Mouse (Mus musculus) layer of hippocampus, adult 18-20 months (tissue): ENCODE data around the gene Ubr2. TPM values are rescaled to one million over a fixed set of nuclear protein-coding genes. Genes with fewer than 3 reads are reported as not detected.

Experiments
- DNase-seq, 2 experiments: peaks; one replicate each; pipeline ENCODE4 v3.0.0; 2022; ENCODE audit warnings: low spot score in 2 of 2
- total RNA-seq, 2 experiments: library from RNA; stranded (reverse); gene quantifications; 2 replicates each; pipeline ENCODE4 v1.2.3; 2021

The Ubr2 gene
- total RNA-seq, 2 experiments from 2014 or later: 61.3 to 62.2 TPM

DNA sequence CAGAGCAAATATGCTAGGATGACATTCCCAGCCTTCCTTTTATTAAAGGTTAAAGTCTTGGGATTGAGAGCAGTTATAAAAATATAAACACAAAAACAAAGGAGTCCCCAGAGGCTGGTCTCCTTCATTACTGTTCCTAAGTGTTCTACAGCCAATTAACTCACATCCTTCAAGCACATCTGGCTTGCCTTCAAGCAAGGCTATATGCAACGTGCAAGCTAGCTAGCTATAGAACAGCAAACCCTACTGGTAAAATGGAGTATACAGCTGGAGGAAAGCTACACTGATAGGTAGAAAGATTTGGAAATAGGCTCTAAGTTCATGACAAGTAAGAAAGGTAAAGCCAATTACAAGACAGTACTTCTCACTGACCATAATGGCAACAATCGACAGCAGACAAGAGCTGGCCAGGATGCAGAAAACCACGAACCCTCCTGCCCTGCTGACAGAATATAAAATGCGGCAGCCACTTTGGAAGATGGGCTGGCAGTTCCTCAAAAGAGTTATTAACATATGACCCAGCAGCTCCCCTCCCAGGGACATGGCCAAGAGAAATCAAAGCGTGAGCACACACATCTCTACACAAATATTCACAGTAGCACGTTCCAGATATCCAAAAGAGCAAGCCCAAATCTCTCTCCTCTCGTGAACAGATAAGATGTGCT, 4.5 kb downstream of the Ubr2 start:
- DNase-seq: no peak

DNA sequence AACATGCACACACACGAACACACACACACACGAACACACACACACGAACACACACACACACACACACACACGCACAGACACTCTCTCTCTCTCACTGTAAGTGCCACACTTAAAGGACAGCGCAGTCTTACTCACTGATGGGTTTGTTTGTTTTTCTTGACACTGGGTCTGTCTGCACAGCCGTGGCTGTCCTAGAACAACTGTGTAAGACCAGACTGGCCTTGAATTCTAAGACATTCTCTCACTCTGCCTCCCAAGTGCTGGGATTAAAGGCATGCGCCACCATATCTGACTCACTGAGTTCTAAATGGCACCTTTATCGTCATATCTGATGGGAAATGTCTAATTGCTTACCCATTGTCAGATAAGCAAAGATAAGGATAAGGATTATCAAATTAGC, 7.1 kb downstream of the Ubr2 start:
- no peak for DNase-seq

DNA sequence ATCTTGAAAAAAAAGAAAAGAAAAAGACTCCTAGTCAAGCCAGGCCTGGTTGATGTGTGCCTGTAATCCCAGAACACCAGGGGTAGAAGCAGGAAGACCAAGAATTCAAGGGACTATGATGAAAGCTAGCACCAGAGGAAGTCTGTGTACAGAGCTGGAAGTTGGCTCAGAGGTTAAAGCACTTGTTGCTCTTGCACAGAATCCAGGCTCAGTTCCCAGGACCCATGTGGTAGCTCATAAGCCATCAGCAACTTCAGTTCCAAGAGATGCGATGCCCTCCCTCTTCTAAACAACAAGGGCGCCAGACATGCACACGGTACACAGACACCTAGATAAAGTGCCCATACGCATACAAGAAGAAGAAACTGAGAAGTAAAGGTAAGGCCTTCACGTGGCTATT, 8.0 kb downstream of the Ubr2 start:
- peak in 1 of 2 experiments; percentile 30 for DNase-seq

DNA sequence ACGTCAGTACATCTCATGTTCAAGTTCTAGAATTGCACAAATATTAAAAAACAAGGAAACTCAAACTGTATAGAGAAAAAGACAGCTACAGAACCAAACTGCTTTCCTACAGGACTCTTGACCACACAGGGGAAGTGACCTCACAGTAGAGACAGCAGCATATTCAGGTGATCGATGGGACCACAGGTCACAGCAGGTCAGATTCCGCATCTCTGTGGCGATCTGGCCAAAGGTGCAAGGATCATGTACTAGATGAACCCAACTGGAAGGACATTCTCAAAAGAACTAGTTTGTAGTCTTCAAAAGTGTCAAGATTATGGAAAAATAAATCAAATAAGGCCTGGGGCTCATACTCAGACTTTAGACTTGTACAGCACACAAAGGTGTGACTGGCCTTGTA, 11.5 kb downstream of the Ubr2 start:
- no peak for DNase-seq

DNA sequence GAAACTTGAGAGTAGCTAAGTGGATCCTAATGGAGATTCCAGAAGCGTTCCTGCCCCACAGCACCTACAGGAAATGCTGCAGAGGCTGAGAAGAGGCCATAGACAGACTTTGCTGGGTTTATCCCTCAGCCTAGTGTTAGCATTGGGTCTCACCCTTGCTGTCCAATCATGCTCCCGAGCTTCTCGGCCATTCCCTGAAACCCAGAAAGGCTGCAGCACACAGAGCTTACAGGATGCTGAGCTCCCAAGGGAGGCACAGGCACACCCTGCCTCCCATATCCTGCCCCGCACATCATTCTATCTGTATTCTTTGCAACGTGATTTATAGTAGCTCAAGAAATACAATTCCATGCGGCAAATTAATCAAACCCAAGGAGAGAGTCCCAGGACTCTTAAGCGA, 13.9 kb downstream of the Ubr2 start:
- DNase-seq: no peak

DNA sequence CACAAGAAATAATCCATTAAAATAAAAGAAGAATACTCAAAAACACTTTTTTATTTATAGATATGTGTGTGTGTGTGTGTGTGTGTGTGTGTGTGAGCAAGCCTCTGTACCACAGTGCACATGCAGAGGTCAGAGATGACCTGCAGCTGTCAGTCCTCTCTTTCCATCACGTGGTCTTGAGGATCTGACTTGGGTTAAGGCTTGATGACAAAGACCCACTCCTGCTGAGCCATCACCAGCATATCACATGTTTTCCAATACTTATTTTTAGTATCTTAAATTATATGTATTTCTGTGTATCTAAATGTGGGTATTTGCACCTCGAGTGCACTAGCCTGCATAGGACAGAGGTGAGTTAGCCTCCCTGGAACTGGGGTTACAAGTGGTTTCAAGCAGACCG, 14.7 kb downstream of the Ubr2 start:
- DNase-seq: no peak

DNA sequence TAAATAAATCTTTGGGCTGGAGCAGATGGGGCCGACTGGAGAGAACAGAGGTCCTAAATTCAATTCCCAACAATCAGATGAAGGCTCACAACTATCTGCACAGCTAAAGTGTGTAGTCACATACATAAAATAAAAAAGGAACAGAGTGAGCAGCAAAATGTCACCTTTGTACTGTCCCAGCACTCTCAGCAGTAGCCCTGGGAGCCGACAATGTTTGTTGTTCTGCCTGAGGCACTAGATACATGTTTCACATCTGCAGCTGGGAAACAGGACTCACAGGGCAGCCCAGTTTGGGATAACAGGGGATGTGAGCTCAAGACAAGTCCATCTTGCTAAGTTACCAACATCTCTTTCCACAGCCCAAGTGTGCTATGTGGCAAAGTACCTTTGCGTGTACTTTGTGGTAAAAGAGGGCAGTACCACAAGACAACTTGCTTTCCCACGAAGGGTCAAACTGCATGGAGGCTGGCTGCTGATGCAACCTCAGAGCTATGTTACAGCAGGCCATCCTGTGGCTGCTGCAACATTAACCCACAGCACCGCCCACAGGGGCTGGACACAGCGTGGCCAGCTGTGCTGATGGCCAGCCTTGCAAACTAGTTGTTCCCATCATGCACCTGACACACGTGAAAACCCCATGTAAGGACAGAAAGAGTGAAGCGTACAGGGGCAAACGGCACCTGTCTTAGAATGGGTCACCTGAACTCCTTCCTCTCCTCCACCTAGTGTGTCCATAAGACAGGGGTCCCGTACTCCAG, 15.5 kb downstream of the Ubr2 start:
- no peak for DNase-seq

DNA sequence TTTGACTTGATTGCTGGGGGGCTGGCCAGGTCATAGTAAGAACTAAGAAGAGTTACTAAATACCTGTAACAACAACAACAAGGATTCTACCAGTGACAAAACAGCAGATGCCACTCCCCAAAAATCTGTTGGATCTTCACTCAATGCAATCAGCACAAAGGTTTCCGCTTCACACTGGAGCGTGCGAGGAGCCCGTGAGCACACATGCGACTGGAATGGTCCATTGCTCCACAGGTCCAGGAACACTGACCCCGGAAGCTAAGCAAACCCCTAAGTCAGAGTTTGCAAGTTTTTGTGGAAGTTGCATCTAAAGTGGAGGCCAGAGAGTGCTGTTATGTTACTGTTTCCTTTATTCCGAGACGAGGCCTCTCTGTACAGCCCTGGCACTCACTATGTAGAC, 16.7 kb downstream of the Ubr2 start:
- no peak for DNase-seq

DNA sequence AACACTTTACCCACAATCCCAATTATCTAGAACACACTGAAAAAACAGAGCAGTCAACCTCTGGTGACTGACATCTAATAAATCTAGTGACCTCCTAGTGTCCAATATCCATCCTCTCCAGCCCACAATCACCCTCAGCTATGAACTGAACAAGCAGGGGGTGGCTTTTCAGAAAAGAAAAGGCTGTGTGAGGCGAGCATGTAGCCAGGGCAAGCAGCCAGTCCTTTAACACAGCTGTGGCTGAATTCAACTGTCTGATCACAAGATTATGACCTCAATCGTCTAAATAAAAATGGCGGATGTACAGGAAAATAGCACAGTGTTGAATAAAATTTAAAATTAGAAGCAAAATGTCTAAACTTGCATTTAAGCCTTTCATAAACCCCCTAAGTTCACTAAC, 22.7 kb downstream of the Ubr2 start:
- peak in 1 of 2 experiments; percentile 37 for DNase-seq

DNA sequence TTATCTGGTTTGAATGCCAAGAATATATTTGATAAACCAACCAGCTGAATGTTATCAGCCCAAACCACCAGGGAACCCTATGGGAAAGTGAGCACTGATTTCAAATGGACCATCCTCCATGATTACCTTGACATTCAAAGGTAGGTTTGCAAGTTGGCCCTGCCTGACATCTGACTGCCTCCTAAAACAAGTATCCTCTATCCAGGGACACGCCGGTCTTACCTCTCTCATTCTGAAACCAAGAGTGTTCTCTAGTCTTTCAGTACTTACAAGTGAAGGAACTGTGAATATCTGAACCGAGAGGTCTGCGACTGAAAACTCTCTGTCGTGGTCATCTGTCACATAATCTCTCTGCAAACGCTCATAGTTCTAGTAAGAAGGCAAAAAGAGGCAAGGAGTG, 30.3 kb downstream of the Ubr2 start:
- no peak for DNase-seq

DNA sequence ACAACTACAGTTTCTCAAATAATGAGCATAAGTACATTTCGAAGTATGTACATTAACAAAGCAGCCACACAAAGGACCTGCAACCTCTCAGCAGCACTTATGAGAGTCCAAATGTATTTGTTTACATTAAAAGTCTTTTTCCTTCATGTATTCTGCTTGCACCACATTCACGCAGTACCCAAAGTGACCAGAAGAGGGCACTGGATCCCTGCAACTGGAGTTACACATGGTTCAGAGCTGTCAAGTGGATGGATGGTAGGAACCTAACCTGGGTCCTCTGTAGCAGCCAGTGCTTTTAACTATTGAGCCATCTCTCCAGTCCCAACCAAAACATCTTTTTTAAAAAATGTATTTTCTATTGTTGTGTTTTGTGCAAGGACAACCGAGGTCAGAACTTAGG, 35.2 kb downstream of the Ubr2 start:
- peak in 1 of 2 experiments; percentile 54 for DNase-seq

DNA sequence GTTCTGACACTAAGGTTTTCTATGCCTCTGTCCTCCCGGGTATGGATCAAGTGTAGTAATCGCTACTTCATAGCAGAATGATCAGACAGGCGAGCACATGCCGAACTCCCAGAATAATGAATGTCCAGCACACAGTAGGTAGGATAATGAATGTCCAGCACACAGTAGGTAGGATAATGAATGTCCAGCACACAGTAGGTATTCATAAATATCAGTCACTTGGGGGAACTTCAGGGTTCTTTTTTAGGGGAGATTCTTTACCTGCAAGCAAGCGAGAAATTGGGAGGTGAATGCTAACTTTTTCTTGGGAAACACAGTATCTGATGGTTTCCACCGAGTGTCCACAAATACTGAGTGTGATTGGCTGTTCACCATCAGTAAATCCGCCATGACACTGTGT, 37.8 kb downstream of the Ubr2 start:
- no peak for DNase-seq

DNA sequence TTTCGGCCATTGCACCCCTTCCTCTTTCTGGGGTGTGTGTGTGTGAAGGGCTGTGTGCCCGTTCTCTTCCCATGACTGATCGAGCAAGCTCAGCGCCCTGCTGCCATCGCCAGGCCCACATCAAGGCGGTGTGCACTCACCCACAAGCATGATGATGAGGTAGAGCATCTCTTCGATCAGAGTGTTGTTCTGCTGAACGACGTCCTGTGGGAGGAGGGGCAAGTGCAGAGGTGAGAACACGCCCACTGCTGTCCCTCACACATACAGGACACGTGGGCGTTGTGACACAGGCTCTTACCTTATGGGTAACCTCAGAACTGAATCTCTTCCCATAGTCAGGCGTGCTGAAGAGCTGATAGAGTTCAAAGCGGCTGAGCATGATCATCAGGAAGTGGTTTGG, 43.5 kb downstream of the Ubr2 start:
- DNase-seq: no peak

DNA sequence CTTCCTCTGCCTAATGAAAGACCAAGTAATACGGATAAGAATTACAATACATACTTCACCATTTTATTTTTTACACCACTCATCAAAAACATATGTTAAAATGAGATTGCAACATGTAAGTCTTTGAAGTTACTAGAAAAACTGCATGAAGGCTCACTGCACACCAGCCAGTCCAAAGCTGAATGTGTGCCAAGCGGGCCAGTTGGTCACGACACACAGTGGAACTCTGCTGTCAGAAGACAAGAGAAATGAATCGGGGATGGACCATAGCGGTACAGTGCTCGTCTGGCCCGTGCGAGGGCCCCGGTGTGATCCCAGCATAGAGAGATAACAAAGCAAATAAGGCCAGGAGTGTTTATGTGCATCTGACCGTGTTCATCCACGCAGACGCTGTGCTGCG, 47.2 kb downstream of the Ubr2 start:
- no peak for DNase-seq

DNA sequence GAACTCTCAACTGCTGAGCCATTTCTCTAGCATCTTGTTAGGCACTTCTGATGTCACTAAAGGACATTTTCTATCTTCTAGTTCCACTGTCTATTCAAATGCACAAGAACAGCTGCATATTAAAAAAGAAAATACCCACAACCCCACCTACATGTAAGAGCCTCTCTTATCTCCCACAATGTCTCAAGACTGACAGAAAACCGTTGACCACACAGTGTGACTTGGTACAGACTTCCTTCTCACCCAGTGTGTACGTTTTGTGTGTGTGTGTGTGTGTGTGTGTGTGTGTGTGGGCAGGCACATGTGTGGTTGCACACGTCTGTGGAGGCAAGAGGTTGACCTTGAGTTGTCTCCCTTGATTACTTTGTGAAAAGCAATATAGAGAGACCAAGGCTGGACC, 48.2 kb downstream of the Ubr2 start:
- no peak for DNase-seq

DNA sequence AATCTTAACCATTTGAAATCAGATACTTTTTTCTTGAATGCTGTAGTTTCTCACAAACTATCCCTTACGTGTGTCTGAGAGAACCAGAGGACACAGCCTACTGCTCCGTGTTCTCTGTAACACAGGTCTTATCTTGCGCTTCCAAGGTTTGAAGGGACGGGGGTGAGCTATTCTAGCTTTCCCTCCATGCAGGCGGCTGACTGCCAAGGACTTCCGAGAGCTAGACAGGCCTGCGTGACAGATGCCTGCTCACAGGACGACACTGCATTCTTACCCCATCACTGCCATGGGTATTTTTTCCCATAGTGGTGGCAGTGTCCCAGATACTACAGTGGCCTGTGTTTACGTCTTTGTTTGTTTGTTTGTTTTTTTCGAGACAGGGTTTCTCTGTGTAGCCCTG, 50.1 kb downstream of the Ubr2 start:
- DNase-seq: peak in 1 of 2 experiments; percentile 33

DNA sequence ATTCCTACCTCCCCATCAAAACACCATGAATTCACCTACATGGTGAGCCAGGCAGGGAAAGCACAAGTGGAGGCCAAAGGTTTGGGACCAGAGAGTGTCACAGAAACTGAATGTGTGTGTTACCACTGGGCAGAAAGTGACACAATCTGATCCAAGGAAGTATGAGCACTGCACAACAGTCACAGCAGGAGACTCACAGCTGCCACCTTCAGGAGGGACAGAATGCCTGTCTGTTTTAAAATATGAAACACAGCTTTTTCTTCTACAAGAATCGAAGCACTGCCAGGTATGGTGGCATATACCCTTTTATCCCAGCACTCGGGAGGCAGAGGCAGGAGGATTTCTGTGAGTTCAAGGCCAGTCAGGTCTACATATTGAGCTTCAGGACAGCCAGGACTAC, 52.3 kb downstream of the Ubr2 start:
- DNase-seq: no peak

DNA sequence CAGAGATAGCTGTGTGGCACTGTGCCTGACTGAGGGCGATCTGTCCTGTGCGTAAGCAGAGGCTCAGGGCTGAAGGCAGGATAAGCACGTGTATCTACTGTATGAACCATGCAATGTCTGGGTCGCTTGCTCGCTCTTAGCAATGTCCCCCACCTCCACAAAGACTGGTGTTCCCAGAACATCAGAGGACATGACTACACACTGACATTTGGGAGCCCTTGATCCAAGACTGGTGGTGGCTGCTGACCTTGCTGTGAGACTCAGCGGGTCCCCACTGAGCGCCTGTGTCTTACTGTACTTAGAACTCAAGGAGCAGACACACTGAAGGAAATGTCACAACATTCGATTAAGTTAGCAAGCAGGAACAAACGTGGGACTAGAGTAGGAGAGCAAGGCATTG, 64.1 kb downstream of the Ubr2 start:
- no peak for DNase-seq

DNA sequence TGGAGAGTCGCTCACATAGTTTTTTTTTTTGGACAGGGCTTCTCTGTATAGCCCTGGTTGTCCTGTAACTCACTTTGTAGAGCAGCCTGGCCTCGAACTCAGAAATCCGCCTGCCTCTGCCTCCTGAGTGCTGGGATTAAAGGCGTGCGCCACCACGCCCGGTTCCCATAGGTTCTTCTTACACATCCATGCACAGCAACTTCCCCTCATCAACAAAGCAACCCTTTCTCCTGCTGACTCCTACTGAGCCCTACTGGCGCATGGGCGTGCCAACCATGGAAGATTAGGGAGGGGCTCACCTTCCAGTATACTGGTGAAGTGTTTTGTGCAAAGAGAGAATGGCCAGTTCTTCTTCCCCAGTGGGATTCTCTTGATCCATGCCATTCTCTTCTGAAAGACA, 67.9 kb downstream of the Ubr2 start:
- no peak for DNase-seq

DNA sequence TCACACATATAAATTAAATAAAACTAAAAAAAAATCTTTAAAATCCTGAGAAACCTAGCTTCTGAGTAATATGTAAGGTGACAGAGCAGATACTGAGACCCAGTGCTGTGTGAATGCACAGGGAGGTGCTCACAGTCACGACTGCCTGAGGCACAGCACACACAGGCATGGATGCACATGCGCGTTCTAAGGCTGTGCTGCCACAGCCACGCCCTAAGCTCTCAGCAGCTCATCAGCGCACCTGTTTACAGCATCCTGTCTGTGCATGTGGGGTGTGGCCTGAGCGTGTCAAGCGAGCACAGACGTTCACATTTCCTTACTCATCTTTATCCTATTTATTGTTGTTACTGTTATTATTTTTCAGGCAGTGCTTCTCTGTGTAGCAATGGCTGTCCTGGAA, 69.9 kb downstream of the Ubr2 start:
- DNase-seq: no peak

DNA sequence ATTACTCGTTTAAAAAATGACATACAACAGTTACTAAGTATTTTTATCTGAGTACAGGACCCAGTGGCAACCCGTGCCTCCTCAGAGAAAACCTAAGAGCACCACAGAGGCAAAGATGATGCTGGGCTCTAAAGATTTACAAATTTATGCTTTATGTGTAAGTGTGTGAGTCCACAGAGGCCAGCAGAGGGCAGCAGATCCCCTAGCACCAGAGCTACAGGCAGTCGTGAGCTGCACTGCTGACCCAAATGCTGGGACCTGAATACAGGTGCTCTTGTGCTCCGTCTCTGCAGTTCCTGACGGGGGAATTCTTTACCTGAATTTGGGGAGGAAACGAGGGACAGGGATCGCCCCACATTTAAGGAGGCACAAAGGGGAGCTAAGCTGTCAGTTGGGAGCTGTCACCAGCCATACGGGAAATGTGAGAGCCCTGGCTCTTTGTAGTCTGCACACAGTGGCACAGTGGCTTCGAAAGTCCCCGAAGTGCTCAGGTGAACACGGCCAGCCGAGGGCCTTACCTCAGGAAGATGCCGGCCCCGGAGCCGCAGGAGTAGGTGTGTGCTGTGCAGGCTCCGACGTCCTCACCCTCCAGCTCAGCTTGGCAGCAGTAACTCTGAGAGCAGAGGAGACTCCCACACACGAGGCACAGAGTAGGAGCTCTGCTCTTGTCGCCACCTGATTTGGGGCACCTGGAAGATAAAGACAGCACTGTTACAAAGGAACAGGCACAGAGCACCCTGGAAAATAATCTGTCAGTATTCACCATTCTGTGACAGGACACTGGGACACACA, 76.6 kb downstream of the Ubr2 start:
- DNase-seq: peak; percentile 27 to 68

DNA sequence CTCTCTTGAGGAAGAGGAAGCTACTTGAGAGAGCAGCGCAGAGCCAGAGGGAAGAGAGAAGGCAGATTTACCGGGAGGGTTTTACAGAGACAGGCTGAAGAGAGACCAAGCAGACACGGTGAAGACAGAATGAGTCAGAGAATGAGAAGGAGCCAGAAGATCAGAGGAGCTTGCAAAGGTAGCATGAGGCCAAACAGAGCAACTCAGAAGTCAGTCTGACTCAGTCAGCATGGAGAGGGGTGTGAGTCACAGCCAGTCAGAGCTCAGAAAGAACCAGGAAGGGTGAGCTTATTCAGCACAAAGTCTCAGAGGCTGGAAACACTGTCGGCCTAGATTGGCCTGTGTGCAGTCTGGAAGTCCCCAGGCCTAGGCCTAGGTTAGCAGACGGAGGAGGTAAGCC, 77.4 kb downstream of the Ubr2 start:
- DNase-seq: peak in 1 of 2 experiments; percentile 28
